Mouse (Mus musculus) CH12.LX (cell line): ENCODE results near the gene Bud13. TPM values are rescaled to one million over a fixed set of nuclear protein-coding genes. Genes with fewer than 3 reads are reported as not detected.

Experiments
- DNase-seq: peaks from one replicate; pipeline ENCODE4 v3.0.0-alpha.2; 2013; ENCODE audit errors: extremely low read depth
- H3K27ac ChIP-seq: 2 replicates; pipeline ENCODE4 v1.5.1; 2012; ENCODE audit warnings: low read depth, mild to moderate bottlenecking, control low read depth, moderate library complexity; ENCODE audit not compliant: insufficient read depth
- H3K27me3 ChIP-seq: replicated peaks from 2 replicates; pipeline ENCODE3; 2012; ENCODE audit warnings: inconsistent platforms
- H3K36me3 ChIP-seq, 2 experiments: replicated peaks in 1 of 2; 2 replicates each; pipeline versions ENCODE3 to v1.6.1; 2012; ENCODE audit warnings: inconsistent platforms in 1 of 2, low read length in 1 of 2, mild to moderate bottlenecking in 1 of 2, mixed read lengths in 1 of 2, moderate library complexity in 1 of 2; ENCODE audit not compliant: control insufficient read depth in 1 of 2, insufficient read depth in 1 of 2
- H3K4me1 ChIP-seq, 2 experiments: 2 replicates each; pipeline ENCODE4 v1.6.1; 2012; ENCODE audit warnings: inconsistent platforms in 1 of 2, moderate library complexity in 1 of 2; ENCODE audit not compliant: insufficient read depth in 2 of 2, control insufficient read depth in 1 of 2
- H3K4me2 ChIP-seq: 2 replicates; pipeline ENCODE4 v1.6.1; 2012; ENCODE audit warnings: low read depth, mild to moderate bottlenecking, control low read depth; ENCODE audit not compliant: poor library complexity, insufficient read depth, severe bottlenecking
- H3K4me3 ChIP-seq, 3 experiments: fragments of 150-350 bp in 1 of 3; sonication (generic) in 1 of 3; replicated peaks in 1 of 3; 2 replicates each; pipeline versions ENCODE3 to v1.5.1; 2011 to 2012; ENCODE audit warnings: low read depth in 2 of 3, low read length in 2 of 3, mild to moderate bottlenecking in 2 of 3, moderate library complexity in 2 of 3, control low read depth in 1 of 3, improper control_type of control experiment in 1 of 3, inconsistent platforms in 1 of 3, mixed read lengths in 1 of 3; ENCODE audit not compliant: poor library complexity in 1 of 3
- H3K79me2 ChIP-seq: replicated peaks from 2 replicates; pipeline ENCODE4 v1.6.1; 2012; ENCODE audit warnings: mild to moderate bottlenecking, moderate library complexity; ENCODE audit not compliant: control insufficient read depth, poor library complexity, insufficient read depth, severe bottlenecking; ENCODE audit errors: extremely low read depth
- H3K9ac ChIP-seq: 2 replicates; pipeline ENCODE4 v1.6.1; 2012; ENCODE audit warnings: low read depth, mild to moderate bottlenecking, control low read depth, moderate library complexity; ENCODE audit not compliant: insufficient read depth
- H3K9me3 ChIP-seq: replicated peaks from 2 replicates; pipeline ENCODE3; 2012; ENCODE audit warnings: low read length, inconsistent platforms, mixed read lengths
- BHLHE40 ChIP-seq: IDR thresholded peaks from 2 replicates; pipeline ENCODE4 v1.6.1; 2011; ENCODE audit warnings: mild to moderate bottlenecking, low read depth, low read length, improper control_type of control experiment
- CHD1 ChIP-seq: IDR thresholded peaks from 2 replicates; pipeline ENCODE4 v1.6.1; 2012; ENCODE audit warnings: low read depth, low read length, improper control_type of control experiment, inconsistent platforms
- CHD2 ChIP-seq: IDR thresholded peaks from 2 replicates; pipeline ENCODE4 v1.6.1; 2011; ENCODE audit warnings: low read length, improper control_type of control experiment
- CTCF ChIP-seq, 2 experiments: IDR thresholded peaks in 1 of 2; conservative IDR thresholded peaks in 1 of 2; 2 replicates each; pipeline ENCODE4 v1.5.1; 2011 to 2012; ENCODE audit warnings: low read depth in 2 of 2, low read length in 2 of 2, improper control_type of control experiment in 1 of 2, inconsistent platforms in 1 of 2, mild to moderate bottlenecking in 1 of 2, moderate library complexity in 1 of 2
- E2F4 ChIP-seq: IDR thresholded peaks from 2 replicates; pipeline ENCODE4 v1.6.1; 2011; ENCODE audit warnings: low read depth, low read length, improper control_type of control experiment; ENCODE audit not compliant: insufficient replicate concordance
- ELF1 ChIP-seq: IDR thresholded peaks from 2 replicates; pipeline ENCODE4 v1.6.1; 2014; ENCODE audit warnings: low read depth, mild to moderate bottlenecking, inconsistent platforms, low read length, improper control_type of control experiment
- EP300 ChIP-seq: IDR thresholded peaks from 2 replicates; pipeline ENCODE4 v1.6.1; 2011; ENCODE audit warnings: low read length, improper control_type of control experiment
- ETS1 ChIP-seq: conservative IDR thresholded peaks from 2 replicates; pipeline ENCODE4 v1.6.1; 2012; ENCODE audit warnings: low read depth, mild to moderate bottlenecking, inconsistent platforms, low read length, improper control_type of control experiment, moderate library complexity
- GABPA ChIP-seq: IDR thresholded peaks from 2 replicates; pipeline ENCODE4 v1.6.1; 2012; ENCODE audit warnings: low read depth, low read length, improper control_type of control experiment, inconsistent platforms; ENCODE audit not compliant: insufficient replicate concordance
- IRF4 ChIP-seq: IDR thresholded peaks from 2 replicates; pipeline ENCODE4 v1.6.1; 2014; ENCODE audit warnings: low read depth, mild to moderate bottlenecking, inconsistent platforms, low read length, improper control_type of control experiment
- JUN ChIP-seq: IDR thresholded peaks from 2 replicates; pipeline ENCODE4 v1.6.1; 2011; ENCODE audit warnings: low read depth, mild to moderate bottlenecking, low read length, improper control_type of control experiment, moderate library complexity; ENCODE audit not compliant: insufficient read depth
- KAT2A ChIP-seq: IDR thresholded peaks from 2 replicates; pipeline ENCODE4 v1.6.1; 2012; ENCODE audit warnings: low read length, improper control_type of control experiment, inconsistent platforms; ENCODE audit not compliant: insufficient replicate concordance
- MAFK ChIP-seq: IDR thresholded peaks from 2 replicates; pipeline ENCODE4 v1.6.1; 2011; ENCODE audit warnings: low read length, improper control_type of control experiment; ENCODE audit not compliant: insufficient replicate concordance
- MXI1 ChIP-seq: IDR thresholded peaks from 2 replicates; pipeline ENCODE4 v1.6.1; 2011; ENCODE audit warnings: mild to moderate bottlenecking, low read depth, low read length, improper control_type of control experiment
- NRF1 ChIP-seq: IDR thresholded peaks from 2 replicates; pipeline ENCODE4 v1.6.1; 2014; ENCODE audit warnings: low read depth, mild to moderate bottlenecking, inconsistent platforms, low read length, improper control_type of control experiment, moderate library complexity
- POLR2A ChIP-seq: IDR thresholded peaks from 2 replicates; pipeline ENCODE4 v1.6.1; 2011; ENCODE audit warnings: low read depth, mild to moderate bottlenecking, improper control_type of control experiment, low read length
- RCOR1 ChIP-seq: conservative IDR thresholded peaks from 2 replicates; pipeline ENCODE4 v1.6.1; 2012; ENCODE audit warnings: low read depth, mild to moderate bottlenecking, inconsistent platforms, low read length, improper control_type of control experiment
- SMC3 ChIP-seq: IDR thresholded peaks from 2 replicates; pipeline ENCODE4 v1.6.1; 2011; ENCODE audit warnings: low read depth, low read length, improper control_type of control experiment
- TBP ChIP-seq: conservative IDR thresholded peaks from 2 replicates; pipeline ENCODE4 v1.6.1; 2011; ENCODE audit warnings: low read depth, low read length, improper control_type of control experiment
- TCF12 ChIP-seq: IDR thresholded peaks from 2 replicates; pipeline ENCODE4 v1.6.1; 2014; ENCODE audit warnings: low read depth, mild to moderate bottlenecking, inconsistent platforms, low read length, improper control_type of control experiment
- ZMIZ1 ChIP-seq: IDR thresholded peaks from 2 replicates; pipeline ENCODE4 v1.6.1; 2012; ENCODE audit warnings: low read depth, mild to moderate bottlenecking, inconsistent platforms, low read length, improper control_type of control experiment
- ZNF384 ChIP-seq: IDR thresholded peaks from 2 replicates; pipeline ENCODE4 v1.6.1; 2012; ENCODE audit warnings: low read depth, low read length, improper control_type of control experiment, inconsistent platforms
- dilution Hi-C: fragments of 300-500 bp; cut with MboI; formaldehyde crosslinking; loops from 2 replicates; pipeline ENCODE4 v1.14.3; 2020; ENCODE audit warnings: low sequenced_read_pairs; ENCODE audit not compliant: extremely low pct_unique_long_range_greater_than_20kb, extremely low pct_ligation_motif_present
- in situ Hi-C: fragments of 300-500 bp; cut with MboI; formaldehyde crosslinking; loops from 3 replicates; pipeline ENCODE4 v1.14.3; 2019; ENCODE audit warnings: low sequenced_read_pairs, low pct_ligation_motif_present, low pct_unique_long_range_greater_than_20kb, mixed read lengths
- polyA plus RNA-seq: library from polyadenylated mRNA; unstranded; fragments of >175 nt; gene quantifications from 2 replicates; pipeline ENCODE4 v1.2.1, GENCODE M21; 2012; ENCODE audit warnings: low read depth; ENCODE audit not compliant: insufficient read length
- total RNA-seq, 2 experiments: library from RNA; depleted of rRNA; stranded (reverse); fragments of 300-350 nt in 1 of 2; fragments of >200 nt in 1 of 2; gene quantifications; 2 replicates each; pipeline ENCODE4 v1.2.3; 2012 to 2014

Bud13 gene
- total and polyA plus RNA-seq, 3 experiments, result 14.4 to 32.5 (median 15.9) TPM

DNA sequence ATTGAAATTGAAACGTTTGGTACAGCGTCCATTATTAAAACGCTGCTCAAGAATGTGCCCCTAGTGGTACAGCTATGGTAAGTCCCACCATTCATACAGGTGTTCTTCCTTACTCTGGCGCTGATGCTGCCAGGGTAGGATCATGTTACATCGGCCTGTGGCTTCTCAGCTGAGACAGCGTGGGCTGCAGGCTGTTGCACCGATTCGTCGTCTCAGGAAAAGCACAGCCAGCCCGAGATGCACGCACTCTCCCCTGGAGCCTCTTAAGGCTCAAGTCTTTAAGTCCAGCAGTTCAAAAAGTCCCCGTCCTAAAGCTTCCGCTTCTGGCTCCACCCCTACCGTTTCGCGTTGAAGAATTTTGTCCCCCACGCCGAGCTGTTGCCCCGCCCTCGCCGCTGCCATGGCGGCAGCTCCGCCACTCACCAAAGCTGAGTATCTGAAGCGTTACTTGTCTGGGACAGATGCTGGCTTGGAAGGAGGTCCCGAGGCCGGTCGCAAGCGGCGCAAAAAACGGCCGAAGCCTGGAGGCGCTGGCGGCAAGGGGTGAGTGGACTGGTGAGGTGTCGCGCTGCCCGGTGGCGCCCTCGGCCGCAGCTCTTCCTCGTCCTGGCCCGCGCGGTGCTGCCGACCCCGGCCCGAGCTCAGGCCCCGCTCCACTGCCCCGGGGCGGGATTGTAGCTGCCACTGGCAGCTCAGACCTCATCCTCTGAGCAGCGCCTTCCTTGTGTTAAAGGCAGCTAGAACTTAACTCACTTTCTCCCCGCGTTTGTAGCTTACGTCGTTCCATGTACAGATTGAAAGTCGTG lies at the start of gene Bud13 (continued):
- no peak; the same call in 1 of the 2 replicates for TF ChIP-seq IRF4

DNA sequence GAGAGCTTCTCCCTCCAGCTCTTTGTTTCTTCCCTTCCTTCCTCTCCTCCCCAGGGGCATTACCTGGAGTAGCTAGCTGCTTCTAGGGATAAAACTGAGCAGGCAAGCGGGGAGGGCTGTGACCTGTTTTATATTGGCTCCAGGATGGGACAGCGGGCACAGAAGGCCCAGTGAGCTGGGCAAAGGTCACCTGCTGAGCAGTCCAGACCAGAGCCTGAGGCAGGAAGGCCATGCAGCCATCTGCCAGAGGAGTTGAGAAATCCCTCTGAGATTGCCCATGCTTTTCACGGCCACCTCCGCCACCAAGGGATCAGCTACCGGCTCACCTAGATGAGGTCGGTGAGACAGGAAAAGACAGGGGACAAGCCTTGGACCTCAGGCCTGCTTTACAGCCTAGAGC lies 47.6 kb upstream of the Bud13 start:
- dilution Hi-C loops (no loop called here), in situ Hi-C loops (no loop called here)
- H3K4me1 ChIP-seq, result peaks cover 0 to 2% of the 10 kb centered on the region in 2 experiments; a peak in 3 of 4 replicates
- no peak overlapping the region for H3K27ac ChIP-seq
- no peak overlapping the region for H3K9ac ChIP-seq
- no peak overlapping the region for H3K4me3 ChIP-seq
- TF ChIP-seq JUN (no peak), CHD2 (no peak), RCOR1 (no peak), BHLHE40 (no peak), CTCF (conservative IDR thresholded peaks at IDR 0.05 in 1 of 2, IDR thresholded peaks at IDR 0.05 in 1 of 2; ENCODE audit: low read depth in 2 of 2, low read length in 2 of 2) (no peak), ZMIZ1 (no peak), E2F4 (no peak), POLR2A (no peak), CHD1 (no peak), SMC3 (no peak), TCF12 (no peak), ETS1 (no peak), EP300 (no peak)
- TF ChIP-seq, all 38 proteins: peak for 0
- H3K9me3 ChIP-seq, result no peaks in the 10 kb centered on the region
- H3K4me2 ChIP-seq, result no peak overlapping the region
- no peak for DNase-seq
- no peaks in the 10 kb centered on the region for H3K79me2 ChIP-seq
- H3K36me3 ChIP-seq, result no peaks in the 10 kb centered on the region
- H3K27me3 ChIP-seq, result peaks cover 20% of the 10 kb centered on the region

- DNase-seq, result no peak
- Histone ChIP-seq H3K9ac (no peak within 1 kb of the TSS), H3K36me3 (no peaks in the 10 kb centered on the region), H3K4me3 (no peak within 1 kb of the TSS), H3K4me1 (no peaks in the 10 kb centered on the region; a peak in 1 of 4 replicates), H3K4me2 (no peak within 1 kb of the TSS), H3K27me3 (peaks cover 19% of the 10 kb centered on the region), H3K9me3 (no peaks in the 10 kb centered on the region), H3K79me2 (no peaks in the 10 kb centered on the region), H3K27ac (no peak within 1 kb of the TSS)
- TF ChIP-seq NRF1 (no peak), RCOR1 (no peak), JUN (no peak), ELF1 (no peak), CHD2 (no peak), BHLHE40 (no peak), MAFK (no peak), TBP (no peak), ZMIZ1 (no peak), E2F4 (no peak), GABPA (no peak), CTCF (conservative IDR thresholded peaks at IDR 0.05 in 1 of 2, IDR thresholded peaks at IDR 0.05 in 1 of 2; ENCODE audit: low read depth in 2 of 2, low read length in 2 of 2) (no peak), MXI1 (no peak), ZNF384 (no peak), KAT2A (no peak)
- in situ Hi-C loops, result no loop called here
- dilution Hi-C loops, result no loop called here
Observed at GRCm38 (mm10) chr9:46235596-46235648, 47.4 kb upstream of the Bud13 start, which contains the start of gene Apoc3. TSS of gene Apoc3 (minus strand) at chr9:46235636.
